Mouse (Mus musculus) cerebellum, postnatal 25 days (tissue): Measurements from ENCODE around the gene Sdhaf1.
A peak's percentile ranks its signal among the peaks of the same experiment; 100 is the strongest.

ENCODE experiments used
- DNase-seq, 2 experiments: peaks; one replicate each; pipeline ENCODE4 v3.0.0; 2021; ENCODE audit warnings: mixed read lengths in 2 of 2

Sdhaf1 gene

GRCm38 (mm10) chr7:30324300-30324944 is 727 bp upstream of the Sdhaf1 start:
- peak in 1 of 2 experiments; percentile 17 for DNase-seq

- DNase-seq = no peak
These were observed 830 bp downstream of the Sdhaf1 start for GRCm38 (mm10) chr7:30322865-30323264.

- DNase-seq = peak; percentile 97 to 99
These were observed 1.4 kb downstream of the Sdhaf1 start for GRCm38 (mm10) chr7:30322285-30322667.

GRCm38 (mm10) chr7:30321539-30322284 is 2.0 kb downstream of the Sdhaf1 start, which contains the start of gene E130208F15Rik:
Gene E130208F15Rik (plus strand): TSS chr7:30321740.
- DNase-seq = peak; percentile 77 to 83

GRCm38 (mm10) chr7:30320946-30321345 is 2.7 kb downstream of the Sdhaf1 start:
- DNase-seq = peak; percentile 6 to 12

- DNase-seq = no peak
These were observed 5.6 kb downstream of the Sdhaf1 start for GRCm38 (mm10) chr7:30318142-30318541.

- DNase-seq = peak in 1 of 2 experiments; percentile 19
These were observed 7.9 kb downstream of the Sdhaf1 start for GRCm38 (mm10) chr7:30315559-30316529.

GRCm38 (mm10) chr7:30314721-30315155 is 9.0 kb downstream of the Sdhaf1 start, which contains the start of gene Syne4:
Gene Syne4 (plus strand): TSS chr7:30314807.
- peak; percentile 56 to 65 for DNase-seq

GRCm38 (mm10) chr7:30313666-30314320 is 9.9 kb downstream of the Sdhaf1 start:
- peak in 1 of 2 experiments; percentile 27 for DNase-seq

GRCm38 (mm10) chr7:30310136-30310535 is 13.6 kb downstream of the Sdhaf1 start:
- DNase-seq = no peak

- DNase-seq = peak in 1 of 2 experiments; percentile 21
These were observed 14.1 kb downstream of the Sdhaf1 start for GRCm38 (mm10) chr7:30309395-30310129.

- peak; percentile 92 to 94 for DNase-seq
These were observed 15.4 kb downstream of the Sdhaf1 start, which contains the start of gene Alkbh6 for GRCm38 (mm10) chr7:30308076-30309005. Gene Alkbh6 (plus strand): TSS chr7:30308717.

- peak in 1 of 2 experiments; percentile 30 for DNase-seq
These were observed 17.5 kb downstream of the Sdhaf1 start for GRCm38 (mm10) chr7:30306083-30306779.

GRCm38 (mm10) chr7:30300914-30301313 is 22.8 kb downstream of the Sdhaf1 start:
- DNase-seq = peak; percentile 65 to 77

- peak; percentile 17 to 45 for DNase-seq
These were observed 26.4 kb downstream of the Sdhaf1 start for GRCm38 (mm10) chr7:30297266-30297665.

GRCm38 (mm10) chr7:30296816-30297215 is 26.9 kb downstream of the Sdhaf1 start:
- DNase-seq = peak; percentile 20 to 22

- peak; percentile 94 to 95 for DNase-seq
These were observed 28.6 kb downstream of the Sdhaf1 start for GRCm38 (mm10) chr7:30295103-30295502.

GRCm38 (mm10) chr7:30294296-30294695 is 29.4 kb downstream of the Sdhaf1 start:
- no peak for DNase-seq

GRCm38 (mm10) chr7:30293795-30294194 is 29.9 kb downstream of the Sdhaf1 start:
- DNase-seq = peak; percentile 63 to 65
